Mouse (Mus musculus): ENCODE measurements around the gene Tnfrsf21. TPM values are rescaled to one million over a fixed set of nuclear protein-coding genes. Genes with fewer than 3 reads are reported as not detected.
A peak's percentile ranks its signal among the peaks of the same experiment; 100 is the strongest.

Gene Tnfrsf21
- total RNA-seq (2021): 100 to 1,000 TPM; 108 to 113 TPM
- long read RNA-seq, experiment 1, transcript Tnfrsf21-201 (6 exons, 3,627 nt): major isoform, 60 of 73 reads
- long read RNA-seq, experiment 1, partial matches to known transcripts: 10 of 73 reads
- long read RNA-seq, experiment 1, other reads (novel, unspliced or antisense): 1 of 73 reads
- long read RNA-seq, experiment 2, transcript Tnfrsf21-201 (6 exons, 3,627 nt): major isoform, 79 of 101 reads
- long read RNA-seq, experiment 2, partial matches to known transcripts: 16 of 101 reads
- long read RNA-seq, experiment 2, other reads (novel, unspliced or antisense): 5 of 101 reads

DNA sequence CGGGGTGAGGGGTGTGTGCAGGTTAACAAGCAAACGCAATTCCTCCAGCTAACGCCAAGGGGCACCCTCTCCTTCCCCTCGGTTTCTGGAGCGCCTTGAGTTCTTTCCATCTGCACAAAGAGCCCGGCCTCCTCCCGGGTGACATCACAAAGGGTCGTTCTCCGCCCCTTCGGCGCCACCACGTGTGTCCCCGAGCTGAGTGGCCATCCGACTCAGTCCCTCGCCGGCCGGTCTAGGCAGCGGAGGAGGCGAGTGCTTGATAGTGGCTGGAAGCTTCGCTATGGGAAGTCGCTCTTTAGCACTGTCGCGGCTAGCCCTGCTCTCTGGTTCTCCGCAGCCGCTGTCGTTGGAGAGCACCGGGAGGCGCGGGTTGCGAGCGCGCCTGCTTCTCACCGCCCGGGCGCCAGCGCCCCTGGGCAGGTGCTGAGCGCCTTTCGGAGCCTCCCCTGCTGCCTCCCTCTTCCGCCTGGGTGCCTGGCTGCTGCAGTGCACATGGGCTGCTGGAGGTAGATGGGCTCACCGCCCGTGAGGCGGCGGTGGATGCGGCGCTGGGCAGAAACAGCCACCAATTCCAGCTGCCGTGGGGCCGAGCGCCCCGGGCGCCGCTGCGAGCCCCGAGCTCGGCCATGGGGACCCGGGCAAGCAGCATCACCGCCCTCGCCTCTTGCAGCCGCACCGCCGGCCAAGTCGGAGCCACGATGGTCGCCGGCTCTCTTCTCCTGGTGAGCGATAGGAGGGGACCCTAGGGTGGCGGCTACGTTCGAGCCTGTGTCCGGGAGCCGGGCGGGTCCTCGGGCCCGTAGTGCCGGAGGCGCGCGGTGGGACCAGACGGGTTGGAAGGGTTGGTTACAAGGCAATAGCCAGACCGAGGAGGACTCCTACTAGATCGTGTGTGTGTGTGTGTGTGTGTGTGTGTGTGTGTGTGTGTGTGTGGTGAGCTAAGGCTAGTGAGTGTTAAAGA, at the start of gene Tnfrsf21:
TSS of gene Tnfrsf21 (plus strand) at position 185 of the 961 bp plus-strand sequence.
- peak; percentile 94 to 97 for DNase-seq (ENCODE audit: low spot score in 2 of 2)

DNA sequence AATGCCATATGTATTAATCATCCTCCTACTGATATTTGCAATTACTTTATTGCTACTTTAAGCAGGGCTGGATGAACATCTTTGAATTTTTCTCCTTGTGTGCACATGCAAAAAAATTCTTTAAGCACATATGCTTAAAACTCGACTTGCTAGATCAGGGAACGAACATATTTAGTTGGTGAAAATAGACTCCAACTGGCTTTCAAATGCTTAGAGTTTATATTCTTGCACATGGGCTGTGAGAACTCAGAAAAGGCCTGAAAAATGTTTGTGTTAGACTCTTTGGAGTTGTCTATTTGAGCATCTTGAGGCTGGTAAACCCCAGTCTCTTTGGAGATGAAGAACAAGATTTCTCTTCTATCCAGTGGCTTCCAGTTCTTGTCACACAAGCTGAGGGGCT, 48.2 kb upstream of the Tnfrsf21 start:
- peak in 1 of 2 experiments; percentile 38 for DNase-seq (ENCODE audit: low spot score in 2 of 2)

DNA sequence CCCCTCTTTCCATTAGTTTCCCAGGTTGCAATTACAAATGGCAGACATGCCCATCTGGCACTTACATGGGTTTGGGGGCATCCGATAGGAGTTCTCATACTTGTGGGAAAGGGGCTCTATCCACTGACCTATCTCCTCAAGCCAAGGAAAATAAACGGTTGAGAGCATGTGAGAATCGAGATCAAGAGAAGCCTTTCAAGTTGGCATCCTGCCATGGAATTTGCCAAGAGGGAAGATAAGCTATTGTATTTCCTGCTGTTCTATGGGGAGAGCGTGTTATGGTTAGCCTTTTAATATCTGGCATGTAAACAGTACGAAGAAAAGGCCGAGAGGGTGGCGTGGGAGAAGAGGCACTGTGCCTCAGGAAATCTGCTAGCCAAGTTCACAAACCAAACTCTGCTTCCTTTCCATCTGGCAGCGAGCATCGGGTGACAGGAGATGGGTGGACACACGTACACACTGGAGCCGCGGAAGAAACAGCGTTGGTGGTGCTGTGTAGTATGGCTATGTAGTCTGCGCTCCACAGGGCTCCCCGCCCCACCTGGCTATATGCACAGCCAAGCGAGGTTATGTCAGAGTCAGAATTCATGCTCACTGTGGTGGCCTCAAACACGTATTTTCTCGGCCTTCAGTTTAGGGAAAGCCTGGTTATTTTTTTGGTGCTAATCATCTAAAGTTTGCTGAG, 40.9 kb upstream of the Tnfrsf21 start:
- no peak for DNase-seq (ENCODE audit: low spot score in 2 of 2)

DNA sequence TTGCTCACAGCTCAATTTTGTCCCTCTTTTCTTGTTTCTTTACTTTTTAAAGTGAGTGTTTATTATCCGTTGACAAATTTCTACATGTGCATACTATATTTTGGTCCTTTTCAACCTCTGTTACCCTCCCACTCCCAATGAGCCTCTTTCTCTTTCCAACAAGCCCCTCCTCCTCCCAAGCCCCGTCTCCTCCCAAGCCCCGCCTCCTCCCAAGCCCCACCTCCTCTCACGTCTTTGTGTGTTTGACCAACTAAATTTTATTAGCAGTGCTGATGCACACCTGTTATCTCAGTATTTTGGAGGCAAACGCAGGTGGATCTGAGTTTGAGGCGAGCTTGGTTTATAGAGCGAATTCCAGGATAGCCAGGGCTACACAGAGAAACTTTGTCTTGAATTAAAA, 38.6 kb upstream of the Tnfrsf21 start:
- no peak for DNase-seq (ENCODE audit: low spot score in 2 of 2)

DNA sequence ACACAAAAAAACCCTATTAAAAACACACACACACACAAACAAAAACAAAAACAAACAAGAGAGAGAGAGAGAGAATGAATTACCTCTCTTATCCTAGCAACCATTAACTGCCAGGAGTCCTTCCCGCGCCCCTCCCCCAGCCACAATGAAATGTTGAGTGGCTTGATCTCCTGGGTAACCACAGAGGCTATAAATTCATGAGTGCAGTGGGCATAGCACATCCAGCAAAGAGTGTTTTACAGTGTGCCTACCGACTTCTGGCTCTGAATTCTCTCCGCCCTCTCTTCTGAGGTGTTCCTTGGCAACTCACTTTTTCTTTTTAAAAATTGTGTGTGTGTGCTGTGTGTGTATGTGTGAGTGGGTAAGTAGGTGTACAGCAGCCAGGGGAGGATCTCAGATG, 38.0 kb upstream of the Tnfrsf21 start:
- no peak for DNase-seq (ENCODE audit: low spot score in 2 of 2)

DNA sequence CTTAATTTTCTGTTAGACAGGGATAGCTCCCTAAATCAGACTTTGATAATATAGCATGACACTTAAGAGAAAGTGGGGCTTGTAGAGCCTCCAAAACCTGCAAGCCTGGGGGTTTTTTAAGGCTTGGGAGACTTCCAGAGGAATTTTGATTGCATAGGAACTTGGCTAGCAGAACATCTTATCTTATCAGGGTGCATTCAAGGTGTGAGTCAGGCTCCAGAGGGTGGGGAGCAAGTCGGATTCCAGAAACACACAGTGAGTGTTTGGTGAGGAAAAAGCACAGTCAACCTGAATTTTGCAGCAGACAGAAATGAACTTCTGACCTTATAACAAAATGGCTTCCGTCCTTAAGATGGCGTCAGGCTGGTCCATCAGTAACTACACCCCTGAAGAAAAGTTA, 34.5 kb upstream of the Tnfrsf21 start:
- no peak for DNase-seq (ENCODE audit: low spot score in 2 of 2)

DNA sequence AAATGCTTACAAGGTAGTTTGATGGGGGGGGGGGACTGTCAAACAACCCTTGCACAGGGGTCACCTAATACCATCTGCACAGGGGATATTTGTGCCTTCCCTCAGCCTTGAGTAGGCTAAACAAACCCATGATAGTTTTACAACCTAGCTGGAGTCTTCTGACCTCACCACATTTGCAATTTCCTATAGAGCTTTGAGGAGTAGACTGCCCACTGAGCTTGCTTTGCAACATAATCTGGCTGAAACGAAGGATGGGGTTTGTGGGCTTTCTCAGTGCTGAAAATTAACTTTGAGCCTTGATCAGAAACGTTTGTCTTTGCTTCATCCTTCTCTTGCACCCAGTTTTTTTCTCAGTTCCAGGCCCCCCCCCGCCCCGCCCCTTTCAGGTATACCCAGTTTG, 33.8 kb upstream of the Tnfrsf21 start:
- DNase-seq (ENCODE audit: low spot score in 2 of 2): no peak

DNA sequence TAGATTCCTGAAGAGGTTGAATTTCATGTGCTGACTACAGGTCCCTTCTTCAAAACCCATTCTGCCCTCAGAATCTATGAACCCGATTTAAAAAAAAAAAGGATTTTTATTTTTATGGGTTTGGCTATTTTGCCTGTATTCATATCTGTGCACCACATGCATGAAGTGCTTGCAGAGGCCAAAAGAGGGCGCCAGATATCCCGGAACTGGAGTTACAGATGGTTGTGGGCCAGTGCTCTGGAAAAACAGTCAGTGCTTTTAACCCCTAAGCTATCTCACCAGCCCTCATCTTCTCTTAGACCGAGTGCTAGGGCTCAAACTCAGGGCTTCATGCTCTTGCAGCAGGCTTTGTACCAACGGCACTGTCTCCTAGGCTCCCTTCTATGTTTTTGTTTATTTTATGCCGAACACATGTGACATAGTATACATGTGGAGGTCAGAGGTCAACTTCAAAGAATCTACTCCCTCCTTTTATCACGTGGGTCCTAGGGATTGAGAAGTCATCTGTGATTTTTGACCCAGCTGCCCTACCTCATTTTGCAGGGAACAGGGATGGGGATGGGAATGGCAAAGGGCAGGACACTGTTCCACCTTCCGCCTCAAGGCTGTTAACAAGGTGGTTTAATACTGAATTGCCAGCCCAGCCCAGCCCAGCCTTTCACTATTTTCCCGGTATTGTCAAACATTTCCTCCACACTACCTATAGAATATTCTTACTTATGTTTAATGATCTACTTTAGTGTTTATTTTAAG, 30.3 kb upstream of the Tnfrsf21 start:
- DNase-seq (ENCODE audit: low spot score in 2 of 2): no peak

DNA sequence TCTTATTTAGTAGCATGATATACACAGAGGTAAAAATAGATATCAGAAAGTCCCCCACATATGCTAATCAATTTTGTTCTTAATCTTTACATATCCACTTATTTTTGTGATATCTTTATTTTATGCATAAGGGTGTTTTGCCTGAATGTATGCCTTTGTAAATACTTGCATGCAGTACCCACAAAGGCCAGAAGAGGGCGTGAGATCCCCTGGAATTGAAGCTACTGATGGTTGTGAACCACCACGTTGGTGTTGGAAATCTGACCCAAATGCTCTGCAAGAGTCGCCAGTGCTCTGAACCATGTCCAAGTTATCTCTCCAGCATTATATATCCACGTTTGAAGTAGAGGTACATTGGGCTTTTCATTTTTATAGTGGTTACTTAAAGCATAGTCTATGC, 28.7 kb upstream of the Tnfrsf21 start:
- no peak for DNase-seq (ENCODE audit: low spot score in 2 of 2)

DNA sequence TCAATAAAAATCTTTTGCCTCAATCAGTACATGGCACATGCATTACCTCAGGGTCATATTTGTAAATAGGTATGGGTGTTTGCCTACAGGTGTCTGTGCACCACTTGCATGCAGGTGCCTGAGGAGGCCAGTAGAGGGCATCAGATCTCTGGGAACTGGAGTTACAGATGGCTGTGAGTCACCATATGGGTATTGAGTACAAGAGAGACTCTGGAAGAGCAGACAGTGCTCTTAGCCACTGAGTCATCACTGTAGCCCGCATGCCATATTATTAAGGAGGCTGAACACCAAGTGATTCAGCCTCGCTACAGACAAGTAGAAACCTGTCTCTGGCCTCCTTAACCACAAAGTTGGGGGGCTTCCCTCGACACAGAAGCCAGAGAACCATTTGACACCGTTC, 26.4 kb upstream of the Tnfrsf21 start:
- peak; percentile 8 to 34 for DNase-seq (ENCODE audit: low spot score in 2 of 2)

DNA sequence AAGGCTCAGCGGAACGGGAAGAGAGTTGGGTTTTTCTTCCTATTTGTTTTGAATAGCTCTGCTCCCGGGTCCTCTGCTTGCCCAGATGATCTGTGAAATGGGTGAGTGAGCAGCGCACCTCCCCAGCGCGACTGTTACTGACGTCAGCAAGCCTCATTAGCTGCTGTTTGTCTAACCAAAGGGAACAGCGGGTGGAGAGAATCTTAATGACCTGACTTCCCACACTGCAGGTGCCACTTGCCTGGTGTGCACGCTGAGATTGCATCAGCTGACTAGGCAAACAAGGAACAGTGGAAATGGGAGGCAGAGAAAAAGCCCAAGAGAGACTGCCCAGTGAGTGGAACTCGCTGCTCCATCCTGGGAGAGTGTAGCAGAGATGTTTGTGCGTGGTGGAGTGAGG, 25.2 kb upstream of the Tnfrsf21 start:
- no peak for DNase-seq (ENCODE audit: low spot score in 2 of 2)

DNA sequence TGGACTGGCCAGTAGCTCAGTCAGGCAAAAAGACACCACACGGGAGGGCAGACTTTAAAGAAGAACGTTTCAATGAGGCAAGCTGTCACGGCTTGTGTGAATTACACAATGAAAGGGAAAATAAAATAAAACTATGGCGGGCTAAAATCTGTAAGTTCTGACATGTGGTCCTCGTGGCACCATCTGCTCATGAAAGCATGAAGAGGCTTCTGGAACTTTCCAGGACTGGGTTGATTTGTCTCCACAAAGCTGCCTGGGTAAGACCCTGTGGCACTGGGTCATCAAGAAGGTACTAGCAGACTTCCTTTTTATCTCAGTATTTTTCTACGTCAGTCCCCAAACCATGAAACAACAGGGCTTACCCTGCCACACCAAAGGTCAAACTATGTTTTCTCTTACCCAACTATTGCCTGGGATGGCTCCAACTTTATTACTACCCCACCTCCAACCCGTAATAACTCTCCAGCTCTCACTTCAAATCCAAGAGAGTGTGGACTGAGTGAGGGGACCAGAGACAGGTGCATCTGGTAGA, 16.8 kb upstream of the Tnfrsf21 start:
- DNase-seq (ENCODE audit: low spot score in 2 of 2): no peak

DNA sequence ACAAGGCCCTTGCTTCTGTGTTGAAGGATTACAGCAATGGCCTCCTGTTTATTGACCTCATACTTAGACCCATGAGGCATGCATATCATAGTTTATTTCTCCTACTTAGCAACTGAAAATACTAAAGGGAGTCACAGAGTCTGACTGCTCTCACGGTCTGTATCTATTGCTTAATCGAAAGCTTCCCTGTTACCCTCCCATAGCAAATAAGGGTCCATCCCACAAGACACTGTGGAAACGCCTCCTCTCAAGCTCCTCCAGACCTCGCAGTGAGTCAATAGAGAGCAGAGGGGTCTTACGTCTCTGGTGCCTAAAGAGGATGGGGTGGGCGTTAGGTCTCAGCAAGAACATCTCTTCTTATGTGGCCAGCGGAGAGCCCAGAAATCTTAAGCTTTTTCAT, 15.8 kb upstream of the Tnfrsf21 start:
- no peak for DNase-seq (ENCODE audit: low spot score in 2 of 2)

DNA sequence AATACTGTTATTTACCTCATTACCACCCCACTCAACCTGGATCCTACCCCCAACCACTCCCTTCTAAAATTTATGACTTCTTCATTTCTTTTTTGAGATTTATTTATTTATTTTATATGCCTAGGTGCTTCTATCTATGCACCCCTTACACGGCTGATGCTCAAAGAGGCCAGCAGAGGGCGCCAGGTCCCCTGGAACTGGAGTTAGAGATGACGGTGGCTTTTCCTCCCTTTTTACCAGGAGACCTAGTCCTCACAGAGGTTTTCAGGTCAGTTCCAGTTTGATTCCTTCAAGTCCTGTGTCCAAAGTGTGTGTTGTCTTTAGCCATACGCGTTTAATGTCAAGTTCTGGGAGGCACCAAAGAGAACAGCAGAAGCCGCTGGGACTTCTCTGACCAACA, 3.6 kb upstream of the Tnfrsf21 start:
- DNase-seq (ENCODE audit: low spot score in 2 of 2): peak; percentile 50 to 66

DNA sequence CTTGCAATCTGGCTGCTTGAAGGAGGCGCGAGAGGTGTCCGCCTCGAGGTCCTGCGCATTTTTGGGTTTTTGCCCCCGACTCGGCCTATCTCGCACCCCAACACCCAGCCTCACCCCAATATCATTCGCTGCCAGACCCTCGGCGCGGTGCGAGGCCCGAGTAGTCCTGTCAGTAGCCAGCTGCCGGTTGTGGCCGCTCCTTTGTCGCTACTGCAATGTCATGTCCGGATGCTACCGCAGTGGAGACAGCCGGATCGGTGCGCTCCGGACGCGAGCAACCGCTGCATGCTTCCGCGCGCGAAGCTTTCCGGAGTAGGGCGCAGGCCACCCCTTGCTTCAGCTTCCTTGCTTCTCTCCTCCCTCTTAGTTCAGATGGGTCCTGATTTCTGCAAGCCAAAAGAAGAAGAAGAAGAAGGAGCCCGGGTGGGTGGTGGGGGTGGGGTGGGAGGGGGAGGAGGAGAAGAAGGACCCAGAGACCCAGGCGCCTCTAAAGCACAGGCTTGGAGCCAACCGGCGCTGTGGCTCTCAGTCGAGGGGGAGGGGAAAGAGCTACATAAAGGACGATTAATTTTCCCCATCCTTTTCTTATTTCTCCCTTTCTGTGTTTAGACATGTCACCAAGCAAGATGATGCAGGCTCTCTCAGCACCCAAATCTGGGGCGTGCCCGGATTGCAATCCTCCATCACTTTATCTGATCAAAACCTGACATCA, 1.1 kb downstream of the Tnfrsf21 start:
- DNase-seq (ENCODE audit: low spot score in 2 of 2): peak; percentile 46 to 56

DNA sequence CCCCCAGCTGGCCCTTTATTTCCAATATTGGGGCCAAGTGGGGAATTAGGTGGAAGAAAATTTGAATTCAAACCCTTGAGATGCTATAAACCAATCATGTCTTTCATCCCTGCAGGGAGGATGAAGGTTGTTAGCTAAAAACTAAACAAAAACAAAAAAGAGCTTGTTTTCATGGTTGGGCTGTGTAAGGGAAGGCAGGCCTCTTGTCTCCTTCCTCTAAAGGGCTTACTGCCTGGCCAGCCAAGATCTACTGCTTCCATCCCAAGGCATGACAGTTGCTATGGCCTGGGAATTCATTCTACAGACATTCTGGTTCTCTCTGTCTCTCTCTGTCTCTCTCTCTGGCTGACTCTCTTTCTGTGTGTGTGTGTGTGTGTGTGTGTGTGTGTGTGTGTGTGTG, 1.7 kb downstream of the Tnfrsf21 start:
- DNase-seq (ENCODE audit: low spot score in 2 of 2): no peak

DNA sequence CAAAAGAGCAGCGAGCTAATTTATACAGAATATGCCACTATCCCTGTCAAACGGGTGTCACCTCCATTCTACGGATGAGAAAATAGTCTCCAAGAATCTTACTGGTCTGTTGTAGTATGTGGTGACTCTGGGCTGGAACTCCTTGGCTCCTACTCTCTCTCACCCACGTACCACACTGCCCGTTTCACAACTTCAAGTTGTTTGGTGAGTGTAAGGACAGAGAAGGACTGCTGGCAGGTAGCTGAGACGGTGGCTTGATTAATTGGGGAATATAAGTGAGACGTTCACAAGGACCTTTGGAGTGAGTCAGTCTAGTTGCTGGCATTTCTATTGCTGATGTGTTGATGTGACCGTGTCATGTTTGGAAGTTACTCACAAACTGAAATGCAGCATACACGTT, 3.3 kb downstream of the Tnfrsf21 start:
- no peak for DNase-seq (ENCODE audit: low spot score in 2 of 2)

DNA sequence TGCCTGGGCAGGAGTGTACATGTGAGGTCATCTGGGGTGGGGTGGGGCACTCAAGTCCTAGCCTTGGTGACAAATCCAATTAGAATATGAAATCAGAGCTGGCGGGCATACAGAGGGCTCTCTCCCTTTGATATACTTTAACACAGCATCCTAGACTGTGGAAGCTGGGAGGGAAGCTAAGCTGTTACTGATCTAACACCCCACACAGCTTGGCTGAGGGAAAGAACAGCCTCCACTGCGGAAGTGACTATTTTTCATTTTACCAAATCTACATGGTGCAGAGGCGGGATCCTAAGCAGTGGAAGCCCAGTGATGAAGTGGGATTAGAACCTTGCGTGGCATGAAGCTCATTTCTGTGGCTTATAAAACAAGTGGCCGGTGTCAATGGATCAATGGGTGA, 4.7 kb downstream of the Tnfrsf21 start:
- peak in 1 of 2 experiments; percentile 24 for DNase-seq (ENCODE audit: low spot score in 2 of 2)

DNA sequence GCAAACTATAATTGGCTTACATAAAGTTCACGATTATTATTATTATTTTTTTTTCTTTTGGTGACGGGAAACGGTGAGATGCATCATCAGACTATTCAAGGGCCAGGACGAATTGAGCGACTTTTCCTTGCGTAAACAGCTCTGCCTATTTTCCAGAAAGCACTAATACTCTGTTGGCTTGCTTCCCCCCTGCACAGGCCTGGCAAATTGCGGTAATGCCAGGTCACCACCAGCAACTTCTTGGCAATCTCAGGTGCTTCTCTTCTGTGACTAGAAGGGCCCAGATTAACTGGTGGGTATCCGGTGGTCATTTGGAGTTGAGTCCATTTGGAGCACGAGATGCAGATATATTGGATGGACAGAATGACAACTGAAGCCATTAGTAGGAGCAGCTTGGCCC, 5.7 kb downstream of the Tnfrsf21 start:
- no peak for DNase-seq (ENCODE audit: low spot score in 2 of 2)

DNA sequence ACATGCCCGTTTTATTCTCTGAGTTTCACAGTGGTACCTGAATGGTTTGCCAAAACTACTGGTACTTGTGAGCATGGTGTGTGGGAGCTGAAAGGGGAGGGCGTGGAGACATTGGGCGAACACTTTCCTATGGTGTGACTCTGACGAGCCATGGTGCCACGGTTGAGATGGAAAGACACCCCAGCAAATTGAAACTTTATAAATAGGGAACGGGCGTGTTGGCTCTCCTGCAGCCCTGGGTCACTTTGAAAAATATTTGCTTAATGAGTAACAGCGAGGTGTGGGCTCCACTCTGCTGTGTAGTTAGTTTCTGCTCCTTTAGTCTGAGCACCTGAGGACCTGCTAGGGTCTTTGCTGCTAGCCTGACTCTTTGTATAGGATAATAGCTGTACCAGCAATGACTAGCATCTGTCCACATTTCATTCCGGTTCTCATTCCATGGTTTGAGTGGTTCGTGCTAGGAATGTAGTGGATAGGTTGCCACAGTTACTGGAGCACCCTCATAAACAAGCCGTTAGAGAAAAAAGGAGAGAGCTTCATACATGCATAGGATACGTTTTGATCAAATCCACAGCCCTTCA, 7.4 kb downstream of the Tnfrsf21 start:
- DNase-seq (ENCODE audit: low spot score in 2 of 2): no peak

All from layer of hippocampus, postnatal 14 days (tissue).